Mouse (Mus musculus) gastrocnemius, postnatal 14 days (tissue): ENCODE results near the gene Pctp. TPM values are rescaled to one million over a fixed set of nuclear protein-coding genes. Genes with fewer than 3 reads are reported as not detected.
A peak's percentile ranks its signal among the peaks of the same experiment; 100 is the strongest.

ENCODE experiments used
- DNase-seq: peaks from one replicate; pipeline ENCODE4 v3.0.0; 2021; ENCODE audit warnings: mixed read lengths
- intact Hi-C: fragments of 180-260 bp; cut with DNase I; formaldehyde crosslinking; loops from one replicate; pipeline ENCODE4 v1.15.1; 2025; ENCODE audit warnings: low total_unique reads
- total RNA-seq, 2 experiments: library from RNA; stranded (reverse); gene quantifications; 2 replicates each; pipeline ENCODE4 v1.2.3; 2021

The Pctp gene
- total RNA-seq, 2 experiments from 2014 or later = 2.6 to 3.0 TPM

GRCm38 (mm10) chr11:90019161-90019560, 16.5 kb upstream of the Pctp start:
- intact Hi-C loops = loop anchor here (5.0 kb wide), 1 partner anchor 153 kb away; no protein-coding TSS in a partner anchor
- DNase-seq = peak; percentile 32

GRCm38 (mm10) chr11:90015281-90015680, 12.6 kb upstream of the Pctp start:
- intact Hi-C loops = loop anchor here (5.0 kb wide), 1 partner anchor 157 kb away; no protein-coding TSS in a partner anchor
- DNase-seq = no peak

GRCm38 (mm10) chr11:90013657-90014056, 11.0 kb upstream of the Pctp start:
- intact Hi-C loops = no loop called here
- no peak for DNase-seq

GRCm38 (mm10) chr11:90007791-90008531, 5.3 kb upstream of the Pctp start:
- intact Hi-C loops = no loop called here
- DNase-seq = no peak

GRCm38 (mm10) chr11:90006111-90006510, 3.4 kb upstream of the Pctp start:
- intact Hi-C loops = no loop called here
- no peak for DNase-seq

- intact Hi-C loops = no loop called here
- DNase-seq = no peak
Measured at GRCm38 (mm10) chr11:90003386-90003785, 692 bp upstream of the Pctp start.

- no peak for DNase-seq
- intact Hi-C loops = no loop called here
Measured at GRCm38 (mm10) chr11:90002987-90003348, 274 bp upstream of the Pctp start.

- intact Hi-C loops = no loop called here
- DNase-seq = no peak
Measured at GRCm38 (mm10) chr11:90001396-90002230, 1.1 kb downstream of the Pctp start.

- intact Hi-C loops = no loop called here
Measured at GRCm38 (mm10) chr11:90000666-90001065, 2.0 kb downstream of the Pctp start.

GRCm38 (mm10) chr11:89998996-89999770, 3.5 kb downstream of the Pctp start:
- no peak for DNase-seq
- intact Hi-C loops = no loop called here

More at GRCm38 (mm10) chr11:90000666-90001065, 2.0 kb downstream of the Pctp start:
- no peak for DNase-seq

GRCm38 (mm10) chr11:89996856-89997255, 5.8 kb downstream of the Pctp start:
- intact Hi-C loops = no loop called here
- DNase-seq = no peak

- intact Hi-C loops = no loop called here
- no peak for DNase-seq
Measured at GRCm38 (mm10) chr11:89996406-89996805, 6.3 kb downstream of the Pctp start.

- intact Hi-C loops = no loop called here
Measured at GRCm38 (mm10) chr11:89995596-89995995, 7.1 kb downstream of the Pctp start.

GRCm38 (mm10) chr11:89994706-89995105, 8.0 kb downstream of the Pctp start:
- DNase-seq = no peak
- intact Hi-C loops = no loop called here

More at GRCm38 (mm10) chr11:89995596-89995995, 7.1 kb downstream of the Pctp start:
- DNase-seq = no peak

GRCm38 (mm10) chr11:89991661-89992060, 11.0 kb downstream of the Pctp start:
- intact Hi-C loops = no loop called here
- no peak for DNase-seq

- intact Hi-C loops = loop anchor here (5.0 kb wide), 1 partner anchor 38 kb away; no protein-coding TSS in a partner anchor
Measured at GRCm38 (mm10) chr11:89988936-89989589, 13.6 kb downstream of the Pctp start.

GRCm38 (mm10) chr11:89986516-89986915, 16.2 kb downstream of the Pctp start:
- intact Hi-C loops = loop anchor here (2.0 to 5.0 kb wide), 2 partner anchors 41 to 184 kb away; no protein-coding TSS in a partner anchor
- no peak for DNase-seq

More at GRCm38 (mm10) chr11:89988936-89989589, 13.6 kb downstream of the Pctp start:
- peak; percentile 70 for DNase-seq

- no peak for DNase-seq
- intact Hi-C loops = loop anchor here (2.0 to 5.0 kb wide), 2 partner anchors 42 to 185 kb away; no protein-coding TSS in a partner anchor
Measured at GRCm38 (mm10) chr11:89985200-89986187, 17.2 kb downstream of the Pctp start.
